Mouse (Mus musculus) MEL (cell line): Measurements from ENCODE around the gene Herpud1.

Experiments used
- CTCF ChIP-seq, 3 experiments: IDR thresholded peaks in 2 of 3; conservative IDR thresholded peaks in 1 of 3; 2 replicates each; pipeline ENCODE4 v1.5.1; 2011 to 2012; ENCODE audit warnings: low read length in 3 of 3, low read depth in 2 of 3, mild to moderate bottlenecking in 2 of 3, improper control_type of control experiment in 1 of 3, inconsistent platforms in 1 of 3, mixed read lengths in 1 of 3, moderate library complexity in 1 of 3; ENCODE audit not compliant: control insufficient read depth in 1 of 3, insufficient read depth in 1 of 3, poor library complexity in 1 of 3, severe bottlenecking in 1 of 3
- EP300 ChIP-seq, 2 experiments: IDR thresholded peaks; 2 replicates each; pipeline ENCODE4 v1.6.1; 2011; ENCODE audit warnings: improper control_type of control experiment in 2 of 2, low read length in 2 of 2, low read depth in 1 of 2, mild to moderate bottlenecking in 1 of 2
- GABPA ChIP-seq: IDR thresholded peaks from 2 replicates; pipeline ENCODE4 v1.6.1; 2012; ENCODE audit warnings: low read depth, mild to moderate bottlenecking, inconsistent platforms, low read length, improper control_type of control experiment, moderate library complexity
- POLR2A ChIP-seq, 2 experiments: IDR thresholded peaks; 2 replicates each; pipeline ENCODE4 v1.6.1; 2011 to 2012; ENCODE audit warnings: low read length in 2 of 2, mild to moderate bottlenecking in 2 of 2, control low read depth in 1 of 2, improper control_type of control experiment in 1 of 2, low read depth in 1 of 2, moderate library complexity in 1 of 2; ENCODE audit not compliant: control insufficient read depth in 1 of 2, insufficient read depth in 1 of 2, poor library complexity in 1 of 2
- POLR2AphosphoS5 ChIP-seq: IDR thresholded peaks from 2 replicates; pipeline ENCODE4 v1.6.1; 2012; ENCODE audit warnings: low read depth, borderline replicate concordance, mild to moderate bottlenecking, inconsistent platforms, low read length, moderate library complexity, mixed read lengths
- USF1 ChIP-seq: IDR thresholded peaks from 2 replicates; pipeline ENCODE4 v1.6.1; 2014; ENCODE audit warnings: low read depth, mild to moderate bottlenecking, inconsistent platforms, low read length, improper control_type of control experiment, moderate library complexity
- ZKSCAN1 ChIP-seq: IDR thresholded peaks from 2 replicates; pipeline ENCODE4 v1.6.1; 2012; ENCODE audit warnings: low read depth, mild to moderate bottlenecking, inconsistent platforms, low read length, improper control_type of control experiment, moderate library complexity

DNA sequence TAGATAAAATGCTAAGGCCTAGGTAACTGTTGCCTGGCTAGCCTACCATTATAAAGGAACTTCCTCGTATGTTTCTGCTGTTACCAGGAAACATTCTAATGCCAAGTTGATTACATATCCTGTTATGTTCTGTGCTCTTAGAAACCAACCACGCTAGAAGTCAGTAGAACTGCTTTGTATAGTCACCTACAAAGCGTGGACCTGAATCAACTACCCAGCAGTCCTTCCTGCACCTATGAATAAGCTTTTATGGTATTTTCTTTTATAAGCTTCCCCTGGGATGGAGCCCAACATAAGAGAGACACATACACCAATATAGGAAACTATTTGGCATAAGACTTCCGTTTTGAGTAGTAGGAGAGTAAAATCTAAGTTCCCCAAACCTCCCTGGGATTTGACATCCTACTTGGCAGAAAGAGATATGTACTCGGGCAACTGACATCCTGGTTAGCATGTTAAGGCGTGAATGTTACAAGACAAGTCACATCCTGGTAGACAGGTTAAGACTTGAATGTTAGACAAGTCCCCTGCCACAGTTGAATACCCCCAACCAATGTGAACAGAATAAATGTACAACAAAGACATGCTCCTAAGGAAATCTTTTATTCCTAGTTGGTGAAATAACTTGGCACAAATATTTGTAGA lies 13.2 kb upstream of the Herpud1 start:
- TF ChIP-seq EP300 (IDR thresholded peaks at IDR 0.05; ENCODE audit: low read depth in 1 of 2, low read length in 2 of 2) (no peak), CTCF (IDR thresholded peaks at IDR 0.05 in 2 of 3, conservative IDR thresholded peaks at IDR 0.05 in 1 of 3; ENCODE audit: control insufficient read depth in 1 of 3, insufficient read depth in 1 of 3, low read depth in 2 of 3, low read length in 3 of 3, poor library complexity in 1 of 3, severe bottlenecking in 1 of 3) (no peak), POLR2A (IDR thresholded peaks at IDR 0.05; ENCODE audit: control insufficient read depth in 1 of 2, insufficient read depth in 1 of 2, low read depth in 1 of 2, low read length in 2 of 2, poor library complexity in 1 of 2) (no peak), USF1 (no peak), ZKSCAN1 (no peak), GABPA (no peak), POLR2AphosphoS5 (no peak)
